ENCODE assay signal across 8 mouse cellular contexts in genomic region chr17:63492665-63493273, GRCm38 (mm10). TPM values are rescaled to one million over a fixed set of nuclear protein-coding genes. Genes with fewer than 3 reads are reported as not detected.
A peak's percentile ranks its signal among the peaks of the same experiment; 100 is the strongest.
DNase-seq lines count a peak whose midpoint lies in the region; ATAC-seq and TF ChIP-seq lines count a peak whose summit lies in the region.

No protein-coding gene starts in this region.

- peaks cover 3% of the 10 kb centered on the region for H3K4me1 ChIP-seq in forebrain, postnatal 0 days (ENCODE audit: insufficient read depth)
- H3K4me1 ChIP-seq in forebrain, embryonic 11.5 days (replicated peaks; ENCODE audit: control insufficient read depth, insufficient read depth, low read length): no peaks in the 10 kb centered on the region; the same call in 1 of the 2 replicates
- peaks cover 55% of the 10 kb centered on the region for H3K4me1 ChIP-seq in neural tube, embryonic 13.5 days (replicated peaks)
- H3K4me1 ChIP-seq in liver, embryonic 16.5 days (ENCODE audit: control insufficient read depth, low read depth, low read length): peaks cover 21% of the 10 kb centered on the region

- H3K36me3 ChIP-seq in forebrain, postnatal 0 days (ENCODE audit: insufficient read depth): peaks cover 18% of the 10 kb centered on the region; the same call in 1 of the 2 replicates
- no peaks in the 10 kb centered on the region; the same call in 1 of the 2 replicates for H3K36me3 ChIP-seq in forebrain, embryonic 11.5 days (ENCODE audit: control insufficient read depth, insufficient read depth, low read length)
- H3K36me3 ChIP-seq in neural tube, embryonic 13.5 days: peaks cover 14% of the 10 kb centered on the region
- no peaks in the 10 kb centered on the region for H3K36me3 ChIP-seq in liver, embryonic 16.5 days (ENCODE audit: control insufficient read depth, insufficient read depth)

- WGBS in forebrain, postnatal 0 days: 73% methylated on average over 8 of the region's 8 CpGs
- WGBS in forebrain, embryonic 11.5 days: 87% methylated on average over 8 of the region's 8 CpGs
- WGBS in neural tube, embryonic 13.5 days: 88% methylated on average over 8 of the region's 8 CpGs
- whole genome bisulfite sequencing in liver, embryonic 16.5 days (ENCODE audit: insufficient replicate concordance): 53% methylated on average over 8 of the region's 8 CpGs

- no peak overlapping the region for H3K4me3 ChIP-seq in forebrain, postnatal 0 days (ENCODE audit: low read depth, low read length)
- no peak overlapping the region for H3K4me3 ChIP-seq in forebrain, embryonic 11.5 days (ENCODE audit: low read depth, low read length)
- H3K4me3 ChIP-seq in neural tube, embryonic 13.5 days: no peak overlapping the region
- no peak overlapping the region for H3K4me3 ChIP-seq in liver, embryonic 16.5 days (ENCODE audit: low read depth, low read length)

- no peak for DNase-seq in forebrain, postnatal 0 days
- no peak for DNase-seq in forebrain, embryonic 11.5 days (ENCODE audit: low spot score)
- DNase-seq in neural tube, embryonic 10.5 days (ENCODE audit: extremely low spot score, low spot score): no peak
- no peak for DNase-seq in T-cell, adult 2 months (ENCODE audit: low spot score)
- DNase-seq in c-Kit-positive CD71-positive TER-119-positive erythroid progenitor cells, embryonic 14.5 days (ENCODE audit: low spot score): no peak
- no peak for DNase-seq in left cerebral cortex, postnatal 14 days (ENCODE audit: low spot score in 2 of 2)

- H3K9ac ChIP-seq in forebrain, postnatal 0 days: no peak overlapping the region
- H3K9ac ChIP-seq in forebrain, embryonic 11.5 days (ENCODE audit: low read length): no peak overlapping the region
- no peak overlapping the region for H3K9ac ChIP-seq in neural tube, embryonic 13.5 days
- H3K9ac ChIP-seq in liver, embryonic 16.5 days (ENCODE audit: low read depth, low read length): no peak overlapping the region

- peak; percentile 18; the same call in 1 of the 2 replicates for ATAC-seq in forebrain, postnatal 0 days
- no peak for ATAC-seq in forebrain, embryonic 11.5 days (replicated peaks; ENCODE audit: low FRiP score)
- no peak for ATAC-seq in neural tube, embryonic 13.5 days (ENCODE audit: low read depth)
- ATAC-seq in liver, embryonic 16.5 days (ENCODE audit: low read depth): peak; percentile 19; the same call in 1 of the 2 replicates

- TF ChIP-seq CTCF in forebrain, postnatal 0 days (IDR thresholded peaks at IDR 0.05; ENCODE audit: low read depth): no peak

- H3K27ac ChIP-seq in forebrain, postnatal 0 days (ENCODE audit: low read depth, low read length): no peak overlapping the region
- H3K27ac ChIP-seq in forebrain, embryonic 11.5 days (ENCODE audit: low read depth, low read length): no peak overlapping the region
- peak overlapping the region; percentile 25; the same call in 1 of the 2 replicates for H3K27ac ChIP-seq in neural tube, embryonic 13.5 days (replicated peaks)
- H3K27ac ChIP-seq in liver, embryonic 16.5 days (ENCODE audit: low read length): peak overlapping the region; percentile 40; the same call in 1 of the 2 replicates

- intact Hi-C loops in left cerebral cortex, postnatal 14 days (cut with DNase I): no loop called here

- H3K9me3 ChIP-seq in forebrain, postnatal 0 days (ENCODE audit: low read length): no peaks in the 10 kb centered on the region
- H3K9me3 ChIP-seq in forebrain, embryonic 11.5 days (ENCODE audit: control insufficient read depth, low read length): no peaks in the 10 kb centered on the region
- no peaks in the 10 kb centered on the region for H3K9me3 ChIP-seq in neural tube, embryonic 13.5 days
- H3K9me3 ChIP-seq in liver, embryonic 16.5 days (replicated peaks; ENCODE audit: control insufficient read depth, low read length): no peaks in the 10 kb centered on the region

- no peak overlapping the region for H3K4me2 ChIP-seq in forebrain, postnatal 0 days (ENCODE audit: low read depth)
- H3K4me2 ChIP-seq in forebrain, embryonic 11.5 days (ENCODE audit: low read depth, low read length, severe bottlenecking): no peak overlapping the region
- no peak overlapping the region for H3K4me2 ChIP-seq in neural tube, embryonic 13.5 days
- no peak overlapping the region for H3K4me2 ChIP-seq in liver, embryonic 16.5 days (ENCODE audit: low read depth, low read length)

- no peaks in the 10 kb centered on the region for H3K27me3 ChIP-seq in forebrain, postnatal 0 days (ENCODE audit: insufficient read depth, low read length)
- no peaks in the 10 kb centered on the region for H3K27me3 ChIP-seq in forebrain, embryonic 11.5 days (ENCODE audit: control insufficient read depth, insufficient read depth, low read length)
- no peaks in the 10 kb centered on the region for H3K27me3 ChIP-seq in neural tube, embryonic 13.5 days
- H3K27me3 ChIP-seq in liver, embryonic 16.5 days (ENCODE audit: control insufficient read depth, insufficient read depth, low read depth, low read length): no peaks in the 10 kb centered on the region

RNA-seq across cellular contexts. Expression of gene Fbxl17, which starts 7.0 kb away (rescaled TPM):
- total RNA-seq in forebrain, postnatal 0 days (2014; rRNA removed): 27.3 and 32.0 TPM in 2 replicates
- polyA plus RNA-seq in forebrain, postnatal 0 days (2015; fragmentation: Nextera tagmentation; extraction: Ambion mirVana): 9.5 and 10.7 TPM in 2 replicates
- polyA plus RNA-seq in forebrain, embryonic 11.5 days (2014; fragmentation: Nextera tagmentation; extraction: Ambion mirVana): 5.8 and 6.9 TPM in 2 replicates
- polyA plus RNA-seq in neural tube, embryonic 13.5 days (2015; fragmentation: Nextera tagmentation; extraction: Ambion mirVana): 8.4 and 9.2 TPM in 2 replicates
- 1.0 and 1.3 TPM in 2 replicates for polyA plus RNA-seq in liver, embryonic 16.5 days (2015; fragmentation: Nextera tagmentation; extraction: Ambion mirVana)
- 10 to 100 TPM; 58.0 to 59.9 TPM for total RNA-seq in left cerebral cortex, postnatal 14 days (2021)

Comparison
In these comparisons a context has a peak if more than half of its experiments do, and no peak if none do; other contexts are left out.
1. ATAC-seq: peak in forebrain, postnatal 0 days (single experiment) and liver, embryonic 16.5 days (single experiment); none in forebrain, embryonic 11.5 days (single experiment) and neural tube, embryonic 13.5 days (single experiment).
2. H3K27ac ChIP-seq: peak in neural tube, embryonic 13.5 days (single experiment) and liver, embryonic 16.5 days (single experiment); none in forebrain, postnatal 0 days (single experiment) and forebrain, embryonic 11.5 days (single experiment).